15 mouse cellular contexts compared by ENCODE assay signal in genomic region chr3:87981214-87981760, GRCm38 (mm10). TPM values are rescaled to one million over a fixed set of nuclear protein-coding genes. Genes with fewer than 3 reads are reported as not detected.
DNase-seq lines count a peak whose midpoint lies in the region; ATAC-seq and TF ChIP-seq lines count a peak whose summit lies in the region.
"Had no signal": no experiment of that assay in that cellular context is flagged by ENCODE, and none has a peak within 500 bp of the region (broad histone marks: within the 10 kb centered on the region; RNA-seq: fewer than 3 reads in every experiment).

No protein-coding gene starts in this region.

- no peak for TF ChIP-seq EP300 in heart, postnatal 0 days (IDR thresholded peaks at IDR 0.05; ENCODE audit: low read depth)

- H3K4me2 ChIP-seq in heart, embryonic 11.5 days: no peak overlapping the region
- no peak overlapping the region for H3K4me2 ChIP-seq in lung, embryonic 15.5 days
- H3K4me2 ChIP-seq in heart, postnatal 0 days (ENCODE audit: low read depth, low read length): no peak overlapping the region
- H3K4me2 ChIP-seq: embryonic facial prominence, embryonic 15.5 days had no signal

- H3K36me3 ChIP-seq in heart, embryonic 11.5 days (ENCODE audit: control insufficient read depth, insufficient read depth, low read length): no peaks in the 10 kb centered on the region
- H3K36me3 ChIP-seq in lung, embryonic 15.5 days: no peaks in the 10 kb centered on the region; the same call in 1 of the 2 replicates
- H3K36me3 ChIP-seq in heart, postnatal 0 days (replicated peaks; ENCODE audit: control insufficient read depth, insufficient read depth, low read length): no peaks in the 10 kb centered on the region
- H3K36me3 ChIP-seq: embryonic facial prominence, embryonic 15.5 days had no signal

- H3K4me3 ChIP-seq in heart, embryonic 11.5 days (ENCODE audit: low read depth, low read length): no peak overlapping the region
- H3K4me3 ChIP-seq in lung, embryonic 15.5 days: no peak overlapping the region
- H3K4me3 ChIP-seq in lung, adult 2 months (replicated peaks; ENCODE audit: extremely low read depth, low read depth, low read length): no peak overlapping the region
- H3K4me3 ChIP-seq in heart, postnatal 0 days (ENCODE audit: low read depth, low read length): no peak overlapping the region
- H3K4me3 ChIP-seq: embryonic facial prominence, embryonic 15.5 days had no signal

- TF ChIP-seq CTCF in lung, adult 2 months (IDR thresholded peaks at IDR 0.05; ENCODE audit: insufficient read depth, low read length): no peak
- no peak for TF ChIP-seq CTCF in heart, postnatal 0 days (IDR thresholded peaks at IDR 0.05; ENCODE audit: low read depth)

- intact Hi-C loops in heart, postnatal 36 days (cut with DNase I): loop anchor here (5.0 kb wide), 1 partner anchor 156 kb away; no protein-coding TSS in a partner anchor

- no peak for DNase-seq in heart, postnatal 36 days
- no peak for DNase-seq in lung, adult 2 months
- DNase-seq in heart, postnatal 0 days (ENCODE audit: low spot score): no peak
- peak; percentile 65 for DNase-seq in lung, postnatal 36 days
- DNase-seq in left cerebral cortex, adult 11 months (ENCODE audit: low spot score): no peak
- no peak for DNase-seq in spleen, postnatal 4 days (ENCODE audit: low spot score in 2 of 2)
- DNase-seq: adrenal gland, postnatal 36 days; cerebellum, adult 8-10 months; kidney, adult 8-10 months; right cerebral cortex, postnatal 25 days; thymus, adult 2 months had no signal

- TF ChIP-seq POLR2A in lung, adult 2 months (IDR thresholded peaks at IDR 0.05; ENCODE audit: borderline replicate concordance, extremely low read depth, low read depth, low read length): no peak

- H3K9ac ChIP-seq in heart, embryonic 11.5 days (ENCODE audit: low read depth, low read length): peak overlapping the region; percentile 70; the same call in 1 of the 2 replicates
- H3K9ac ChIP-seq in lung, embryonic 15.5 days: no peak overlapping the region
- no peak overlapping the region for H3K9ac ChIP-seq in heart, postnatal 0 days (replicated peaks; ENCODE audit: low read depth, low read length)
- H3K9ac ChIP-seq: embryonic facial prominence, embryonic 15.5 days had no signal

- H3K4me1 ChIP-seq in heart, embryonic 11.5 days (ENCODE audit: control insufficient read depth, insufficient read depth, low read length): peaks cover 59% of the 10 kb centered on the region
- H3K4me1 ChIP-seq in lung, embryonic 15.5 days: peaks cover 58% of the 10 kb centered on the region
- peaks cover 35% of the 10 kb centered on the region for H3K4me1 ChIP-seq in lung, adult 2 months (ENCODE audit: control insufficient read depth, insufficient read depth, low read length)
- H3K4me1 ChIP-seq in heart, postnatal 0 days (ENCODE audit: control insufficient read depth, insufficient read depth): peaks cover 44% of the 10 kb centered on the region

- ATAC-seq in heart, embryonic 11.5 days (replicated peaks; ENCODE audit: insufficient number of reproducible peaks, low FRiP score, low TSS enrichment): no peak
- no peak for ATAC-seq in lung, embryonic 15.5 days (ENCODE audit: borderline replicate concordance, extremely low read depth, low FRiP score, low TSS enrichment)
- ATAC-seq in heart, postnatal 0 days (ENCODE audit: insufficient read depth, low read depth): no peak

- WGBS in heart, embryonic 11.5 days (ENCODE audit: insufficient replicate concordance): 76% methylated on average over 6 of the region's 6 CpGs
- 77% methylated on average over 6 of the region's 6 CpGs for WGBS in lung, embryonic 15.5 days
- WGBS in lung, adult 2 months: 46% methylated on average over 6 of the region's 6 CpGs
- WGBS in heart, postnatal 0 days: 79% methylated on average over 6 of the region's 6 CpGs

- no peaks in the 10 kb centered on the region for H3K27me3 ChIP-seq in heart, embryonic 11.5 days (ENCODE audit: control insufficient read depth, insufficient read depth, low read length)
- H3K27me3 ChIP-seq in lung, embryonic 15.5 days: no peaks in the 10 kb centered on the region
- no peaks in the 10 kb centered on the region for H3K27me3 ChIP-seq in heart, postnatal 0 days (ENCODE audit: control insufficient read depth, insufficient read depth, low read length)
- H3K27me3 ChIP-seq: embryonic facial prominence, embryonic 15.5 days had no signal

- no peaks in the 10 kb centered on the region for H3K9me3 ChIP-seq in heart, embryonic 11.5 days (replicated peaks; ENCODE audit: control insufficient read depth, low read length)
- no peaks in the 10 kb centered on the region for H3K9me3 ChIP-seq in lung, embryonic 15.5 days
- H3K9me3 ChIP-seq in heart, postnatal 0 days (replicated peaks; ENCODE audit: control insufficient read depth, low read length): no peaks in the 10 kb centered on the region
- H3K9me3 ChIP-seq: embryonic facial prominence, embryonic 15.5 days had no signal

- peak overlapping the region; percentile 97; the same call in 1 of the 2 replicates for H3K27ac ChIP-seq in heart, embryonic 11.5 days (ENCODE audit: low read depth, low read length)
- H3K27ac ChIP-seq in lung, embryonic 15.5 days: peak overlapping the region; percentile 98
- H3K27ac ChIP-seq in heart, postnatal 0 days (ENCODE audit: low read depth): peak overlapping the region; percentile 91; the same call in 1 of the 2 replicates

RNA-seq across cellular contexts. Expression of gene Nes, which starts 10.4 kb away (rescaled TPM):
- polyA plus RNA-seq in heart, embryonic 11.5 days (2014; fragmentation: Nextera tagmentation; extraction: Ambion mirVana): 11.1 and 15.1 TPM in 2 replicates
- 10 to 100 TPM; 18.7 to 22.7 TPM for total RNA-seq in heart, postnatal 36 days (2021)
- polyA plus RNA-seq in lung, embryonic 15.5 days (2015; fragmentation: Nextera tagmentation; extraction: Ambion mirVana): 30.1 and 32.4 TPM in 2 replicates
- polyA plus RNA-seq in lung, adult 2 months (2012; rRNA removed): 26.4 and 31.4 TPM in 2 replicates
- 17.2 and 35.7 TPM in 2 replicates for total RNA-seq in heart, postnatal 0 days (2014; rRNA removed; ENCODE audit: low replicate concordance)
- polyA plus RNA-seq in heart, postnatal 0 days (2015; fragmentation: Nextera tagmentation; extraction: Ambion mirVana): 9.1 and 9.9 TPM in 2 replicates

RNA-seq across cellular contexts. Expression of gene Bcan, which starts 18.7 kb away (rescaled TPM):
- polyA plus RNA-seq in heart, embryonic 11.5 days (2014; fragmentation: Nextera tagmentation; extraction: Ambion mirVana): not detected in 2 replicates
- under 1 TPM in 1 of 2 experiments, not detected in 1; 0.19 TPM for total RNA-seq in heart, postnatal 36 days (2021)
- 0.07 and 0.18 TPM in 2 replicates for polyA plus RNA-seq in lung, embryonic 15.5 days (2015; fragmentation: Nextera tagmentation; extraction: Ambion mirVana)
- 7.2 and 8.3 TPM in 2 replicates for polyA plus RNA-seq in lung, adult 2 months (2012; rRNA removed)
- total RNA-seq in heart, postnatal 0 days (2014; rRNA removed; ENCODE audit: low replicate concordance): not detected in 2 replicates
- polyA plus RNA-seq in heart, postnatal 0 days (2015; fragmentation: Nextera tagmentation; extraction: Ambion mirVana): 0.04 TPM in 1 of 2 replicates, not detected in the other
- total RNA-seq: neutrophil, adult 5-6 weeks had no signal

RNA-seq across cellular contexts. Expression of gene Crabp2, which starts 32.8 kb away (rescaled TPM):
- polyA plus RNA-seq in heart, embryonic 11.5 days (2014; fragmentation: Nextera tagmentation; extraction: Ambion mirVana): 24.1 and 25.1 TPM in 2 replicates
- not detected for total RNA-seq in heart, postnatal 36 days (2021)
- polyA plus RNA-seq in lung, embryonic 15.5 days (2015; fragmentation: Nextera tagmentation; extraction: Ambion mirVana): 8.1 and 10.4 TPM in 2 replicates
- polyA plus RNA-seq in lung, adult 2 months (2012; rRNA removed): 15.1 TPM in 1 of 2 replicates, not detected in the other
- 0.53 TPM in 1 of 2 replicates, not detected in the other for total RNA-seq in heart, postnatal 0 days (2014; rRNA removed; ENCODE audit: low replicate concordance)
- 0.37 and 0.62 TPM in 2 replicates for polyA plus RNA-seq in heart, postnatal 0 days (2015; fragmentation: Nextera tagmentation; extraction: Ambion mirVana)
- total RNA-seq: neutrophil, adult 5-6 weeks had no signal

RNA-seq across cellular contexts. Expression of gene Hapln2, which starts 46.1 kb away (rescaled TPM):
- not detected in 2 replicates for polyA plus RNA-seq in heart, embryonic 11.5 days (2014; fragmentation: Nextera tagmentation; extraction: Ambion mirVana)
- total RNA-seq in heart, postnatal 36 days (2021): not detected
- polyA plus RNA-seq in lung, embryonic 15.5 days (2015; fragmentation: Nextera tagmentation; extraction: Ambion mirVana): 0.07 and 0.23 TPM in 2 replicates
- polyA plus RNA-seq in lung, adult 2 months (2012; rRNA removed): 0.06 and 0.37 TPM in 2 replicates
- total RNA-seq in heart, postnatal 0 days (2014; rRNA removed; ENCODE audit: low replicate concordance): not detected in 2 replicates
- polyA plus RNA-seq in heart, postnatal 0 days (2015; fragmentation: Nextera tagmentation; extraction: Ambion mirVana): 0.10 and 0.15 TPM in 2 replicates
- total RNA-seq: adrenal gland, postnatal 36 days; neutrophil, adult 5-6 weeks had no signal

RNA-seq across cellular contexts. Expression of gene Rrnad1, which starts 50.8 kb away (rescaled TPM):
- 14.3 and 14.9 TPM in 2 replicates for polyA plus RNA-seq in heart, embryonic 11.5 days (2014; fragmentation: Nextera tagmentation; extraction: Ambion mirVana)
- 1 to 10 TPM; 4.8 to 5.2 TPM for total RNA-seq in heart, postnatal 36 days (2021)
- 18.3 and 18.5 TPM in 2 replicates for polyA plus RNA-seq in lung, embryonic 15.5 days (2015; fragmentation: Nextera tagmentation; extraction: Ambion mirVana)
- 28.3 and 29.7 TPM in 2 replicates for polyA plus RNA-seq in lung, adult 2 months (2012; rRNA removed)
- total RNA-seq in heart, postnatal 0 days (2014; rRNA removed; ENCODE audit: low replicate concordance): 14.5 and 56.8 TPM in 2 replicates
- 7.9 and 8.0 TPM in 2 replicates for polyA plus RNA-seq in heart, postnatal 0 days (2015; fragmentation: Nextera tagmentation; extraction: Ambion mirVana)
